Mouse (Mus musculus) cerebellum, adult 18-20 months (tissue): ENCODE results near the gene Mum1.
A peak's percentile ranks its signal among the peaks of the same experiment; 100 is the strongest.

ENCODE experiments used
- DNase-seq, 2 experiments: peaks; one replicate each; pipeline ENCODE4 v3.0.0; 2021

The Mum1 gene

DNA sequence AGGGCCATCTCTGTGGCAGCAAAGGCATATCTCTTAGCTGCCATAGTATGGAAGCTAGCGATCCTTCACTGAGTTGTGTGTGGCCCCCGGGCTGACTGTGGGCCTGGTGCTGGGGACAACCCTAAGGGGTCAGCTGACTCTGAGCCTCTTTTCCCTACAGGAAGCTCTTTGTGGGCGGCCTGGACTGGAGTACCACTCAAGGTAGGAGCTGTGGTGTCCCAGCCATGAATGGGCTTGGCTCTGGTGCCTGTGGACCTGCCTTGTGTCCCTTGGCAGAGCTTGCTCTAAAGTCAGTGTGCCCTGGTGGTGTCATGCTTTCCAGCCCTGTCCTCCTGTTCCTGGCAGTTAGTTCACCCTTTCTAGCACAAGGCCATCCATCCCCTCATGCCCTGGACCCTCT lies 47.6 kb downstream of the Mum1 start:
- no peak for DNase-seq

DNA sequence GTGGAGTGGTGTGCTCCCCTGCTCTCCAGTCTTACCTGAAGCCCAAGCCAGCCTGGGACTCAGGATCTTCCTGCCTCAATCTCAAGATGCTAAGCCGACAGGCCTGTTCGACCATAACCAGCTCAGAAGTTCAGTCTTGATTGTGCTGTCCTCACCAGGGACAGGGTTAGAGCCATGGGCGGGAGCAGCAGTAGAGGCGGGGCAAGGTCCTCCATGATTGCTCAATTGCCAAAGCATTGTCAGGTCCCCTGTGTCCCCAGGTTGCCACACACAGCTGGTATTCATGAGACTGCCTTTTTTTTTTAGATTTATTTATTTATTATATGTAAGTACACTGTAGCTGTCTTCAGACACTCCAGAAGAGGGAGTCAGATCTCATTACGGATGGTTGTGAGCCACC lies 50.0 kb downstream of the Mum1 start:
- no peak for DNase-seq

DNA sequence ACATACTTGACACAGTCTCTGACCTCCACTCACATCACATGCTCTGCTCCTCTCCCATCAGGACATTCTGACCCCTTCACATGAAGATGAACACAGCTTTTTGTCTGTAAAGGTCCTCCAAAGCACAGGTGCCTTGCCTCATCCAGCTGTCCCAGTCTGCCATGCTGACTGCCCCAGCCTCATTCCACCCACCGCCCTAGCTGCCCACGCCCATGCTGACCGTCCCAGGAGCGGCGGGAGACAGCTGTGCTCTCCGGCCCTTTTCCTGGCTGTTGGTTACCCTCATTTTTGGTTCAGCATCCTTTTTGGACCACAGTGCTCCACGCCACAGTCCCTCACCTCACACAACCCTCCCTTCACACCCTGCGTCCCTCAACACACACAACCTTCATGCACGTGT lies 52.2 kb downstream of the Mum1 start:
- DNase-seq, result no peak

GRCm38 (mm10) chr10:80279273-80279672 lies 53.0 kb downstream of the Mum1 start:
- DNase-seq, result no peak

DNA sequence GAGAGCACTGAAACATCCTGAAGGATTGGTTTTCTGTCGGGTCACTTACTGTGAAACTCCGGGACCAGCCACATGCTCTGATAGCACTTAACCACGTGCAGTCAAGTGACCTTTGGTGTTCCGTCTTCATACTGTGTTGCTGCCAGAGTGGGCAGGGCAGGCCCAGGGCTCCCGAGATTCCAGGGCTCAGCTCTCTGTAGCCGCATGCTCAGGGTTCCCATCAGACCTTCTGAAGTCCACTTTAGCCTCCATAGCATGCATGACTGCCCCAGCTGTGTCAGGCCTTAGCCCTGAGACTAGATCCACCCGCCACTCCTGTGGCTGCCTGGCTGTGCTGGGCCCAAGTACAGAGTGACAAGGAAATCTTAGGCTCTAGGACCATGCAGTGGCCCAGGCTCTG lies 55.1 kb downstream of the Mum1 start:
- no peak for DNase-seq

DNA sequence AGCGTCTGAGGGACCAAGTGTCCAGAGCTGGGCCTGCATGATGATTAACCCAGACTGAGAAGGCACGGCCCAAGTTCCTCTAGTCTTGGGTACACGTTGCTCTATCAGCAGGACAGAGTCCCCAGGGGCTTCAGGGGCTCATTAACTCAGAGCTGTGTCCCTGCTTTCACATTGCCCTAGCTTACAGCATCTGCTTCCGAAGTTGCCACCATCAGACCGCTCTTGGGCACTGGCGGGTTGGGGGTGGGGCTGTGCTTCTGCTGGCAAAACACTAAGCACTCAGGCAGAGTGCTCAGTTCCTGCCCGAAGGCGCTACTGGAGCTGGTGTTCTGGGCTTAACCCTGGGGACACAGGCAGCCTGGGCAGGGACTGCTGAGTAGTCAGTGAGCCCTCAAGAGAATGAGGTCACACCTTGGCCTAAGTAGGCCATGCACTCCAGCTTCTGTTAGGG lies 55.7 kb downstream of the Mum1 start:
- peak in 1 of 2 experiments; percentile 56 for DNase-seq

GRCm38 (mm10) chr10:80282481-80283441 lies 56.5 kb downstream of the Mum1 start:
- peak in 1 of 2 experiments; percentile 24 for DNase-seq

DNA sequence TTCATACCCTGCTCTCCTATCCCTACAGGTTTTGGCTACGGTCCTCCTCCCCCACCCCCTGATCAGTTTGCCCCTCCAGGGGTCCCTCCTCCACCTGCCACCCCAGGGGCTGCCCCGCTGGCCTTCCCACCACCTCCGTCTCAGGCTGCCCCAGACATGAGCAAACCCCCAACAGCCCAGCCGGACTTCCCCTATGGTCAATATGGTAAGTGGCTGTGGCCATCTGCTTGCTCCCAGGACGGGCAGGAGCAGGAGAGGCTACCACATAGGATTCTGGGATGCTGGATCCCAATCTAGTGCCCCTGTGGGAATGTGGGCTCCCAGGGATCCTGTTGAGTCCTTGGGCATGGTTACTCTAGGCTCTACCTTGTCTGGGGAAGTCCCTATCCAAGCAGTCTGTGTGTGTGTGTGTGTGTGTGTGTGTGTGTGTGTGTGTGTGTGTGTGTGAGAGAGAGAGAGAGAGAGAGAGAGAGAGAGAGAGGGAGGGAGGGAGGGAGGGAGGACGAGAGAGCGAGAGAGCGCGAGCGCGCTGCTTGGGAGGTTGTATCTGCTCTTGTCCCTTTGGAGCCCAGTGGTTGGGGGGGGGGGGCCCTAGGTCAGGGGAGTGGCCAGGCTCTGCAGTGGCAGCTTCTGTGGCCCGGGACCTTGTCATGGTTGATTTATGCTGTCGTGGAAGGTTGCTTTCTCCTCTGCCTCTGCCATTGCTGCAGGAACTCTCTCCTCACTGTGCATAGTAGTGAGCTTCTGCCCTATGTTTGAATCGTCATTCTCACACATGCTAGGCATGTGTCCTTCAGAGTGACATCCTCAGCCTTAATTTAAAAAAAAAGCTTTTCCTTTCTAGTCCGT lies 59.2 kb downstream of the Mum1 start:
- DNase-seq, result no peak

- DNase-seq, result no peak
Measured at GRCm38 (mm10) chr10:80288097-80288496, 61.9 kb downstream of the Mum1 start.

- no peak for DNase-seq
Measured at GRCm38 (mm10) chr10:80288657-80289056, 62.4 kb downstream of the Mum1 start.

- DNase-seq, result peak; percentile 96
Measured at GRCm38 (mm10) chr10:80292251-80293146, 66.3 kb downstream of the Mum1 start, which contains the start of gene Rps15. TSS of gene Rps15 (plus strand) at chr10:80292453.

GRCm38 (mm10) chr10:80293325-80293724 lies 67.1 kb downstream of the Mum1 start:
- no peak for DNase-seq
